Mouse (Mus musculus) heart, postnatal 0 days (tissue): ENCODE data around the gene Nup214. TPM values are rescaled to one million over a fixed set of nuclear protein-coding genes. Genes with fewer than 3 reads are reported as not detected.

Source experiments
- ATAC-seq: fragments of 200-750 bp; cut with Nextera tagmentation; 2 replicates; pipeline ENCODE4 v1.8.0; 2017; ENCODE audit warnings: low read depth, moderate number of reproducible peaks, moderate library complexity; ENCODE audit not compliant: insufficient read depth
- DNase-seq: peaks from one replicate; pipeline ENCODE4 v3.0.0-alpha.2; 2016; ENCODE audit warnings: low spot score
- H3K27ac ChIP-seq: fragments of 300-500 bp; sonication (generic); 2 replicates; pipeline ENCODE4 v1.5.1; 2014; ENCODE audit warnings: low read depth, mild to moderate bottlenecking
- H3K27me3 ChIP-seq: fragments of 300-500 bp; sonication (generic); 2 replicates; pipeline ENCODE4 v1.6.1; 2014; ENCODE audit warnings: low read length, mixed read lengths; ENCODE audit not compliant: control insufficient read depth, insufficient read depth
- H3K36me3 ChIP-seq: fragments of 300-500 bp; sonication (generic); replicated peaks from 2 replicates; pipeline ENCODE4 v1.6.1; 2014; ENCODE audit warnings: low read length, mixed read lengths; ENCODE audit not compliant: control insufficient read depth, insufficient read depth
- H3K4me1 ChIP-seq: fragments of 300-500 bp; sonication (generic); 2 replicates; pipeline ENCODE4 v1.6.1; 2014; ENCODE audit warnings: antibody characterized with exemption; ENCODE audit not compliant: control insufficient read depth, insufficient read depth
- H3K4me2 ChIP-seq: fragments of 300-500 bp; sonication (generic); 2 replicates; pipeline ENCODE4 v1.6.1; 2014; ENCODE audit warnings: low read depth, mild to moderate bottlenecking, low read length, moderate library complexity
- H3K4me3 ChIP-seq: fragments of 300-500 bp; sonication (generic); 2 replicates; pipeline ENCODE4 v1.5.1; 2014; ENCODE audit warnings: low read depth, low read length
- H3K9ac ChIP-seq: fragments of 300-500 bp; sonication (generic); replicated peaks from 2 replicates; pipeline ENCODE4 v1.6.1; 2014; ENCODE audit warnings: low read depth, low read length, mixed read lengths
- H3K9me3 ChIP-seq: fragments of 300-500 bp; sonication (generic); replicated peaks from 2 replicates; pipeline ENCODE4 v1.6.1; 2016; ENCODE audit warnings: low read length; ENCODE audit not compliant: control insufficient read depth
- CTCF ChIP-seq: IDR thresholded peaks from 2 replicates; pipeline ENCODE4 v1.5.1; 2016; ENCODE audit warnings: antibody characterized with exemption, control low read depth, low read depth
- EP300 ChIP-seq: IDR thresholded peaks from 2 replicates; pipeline ENCODE4 v1.6.1; 2016; ENCODE audit warnings: antibody characterized with exemption, low read depth
- WGBS: fragments of 180-500 bp; shearing (Covaris S2); extraction: QIAGEN DNeasy Blood & Tissue Kit; methylation state at CpG from one replicate; pipeline ENCODE4 v1.1.7; 2014; 5-methylcytosine and 5-hydroxymethylcytosine counted together
- polyA plus RNA-seq: library from polyadenylated mRNA; unstranded; fragments of >200 nt; fragmentation: Nextera tagmentation; extraction: Ambion mirVana; gene quantifications from 2 replicates; pipeline ENCODE4 v1.2.1, GENCODE M21; 2015
- total RNA-seq: library from RNA; depleted of rRNA; stranded (reverse); fragments of >200 nt; gene quantifications from 2 replicates; pipeline ENCODE4 v1.2.3, GENCODE M21; 2014; ENCODE audit warnings: low replicate concordance

The Nup214 gene
- total and polyA plus RNA-seq, 2 experiments from 2014 or later = 17.3 to 35.7 TPM

DNA sequence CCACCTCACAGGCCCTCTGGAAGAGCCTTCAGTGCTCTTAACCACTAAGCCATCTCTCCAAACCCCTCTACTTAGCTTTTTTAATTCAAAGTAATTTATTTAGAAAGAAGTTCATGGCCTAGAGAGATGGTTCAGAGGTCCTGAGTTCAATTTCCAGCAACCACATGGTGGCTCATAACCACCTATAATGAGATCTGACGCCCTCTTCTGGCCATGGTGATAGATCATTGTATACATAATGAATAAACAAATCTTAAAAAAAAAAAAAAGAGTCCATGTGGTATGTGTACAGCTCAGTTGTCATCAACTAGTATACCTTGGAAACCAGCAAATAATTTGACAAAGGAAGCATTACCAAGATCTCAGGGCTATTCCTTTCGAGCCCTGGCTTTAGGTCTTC is 24.2 kb downstream of the Nup214 start:
- Histone ChIP-seq H3K9me3 (no peaks in the 10 kb centered on the region), H3K27ac (no peak overlapping the region), H3K27me3 (no peaks in the 10 kb centered on the region), H3K4me2 (no peak overlapping the region), H3K36me3 (peaks cover 84% of the 10 kb centered on the region), H3K9ac (no peak overlapping the region), H3K4me1 (no peaks in the 10 kb centered on the region), H3K4me3 (no peak overlapping the region)
- DNase-seq = no peak
- TF ChIP-seq EP300 (no peak), CTCF (no peak)
- no peak for ATAC-seq
- WGBS = 71% methylated on average over 2 of the region's 2 CpGs

DNA sequence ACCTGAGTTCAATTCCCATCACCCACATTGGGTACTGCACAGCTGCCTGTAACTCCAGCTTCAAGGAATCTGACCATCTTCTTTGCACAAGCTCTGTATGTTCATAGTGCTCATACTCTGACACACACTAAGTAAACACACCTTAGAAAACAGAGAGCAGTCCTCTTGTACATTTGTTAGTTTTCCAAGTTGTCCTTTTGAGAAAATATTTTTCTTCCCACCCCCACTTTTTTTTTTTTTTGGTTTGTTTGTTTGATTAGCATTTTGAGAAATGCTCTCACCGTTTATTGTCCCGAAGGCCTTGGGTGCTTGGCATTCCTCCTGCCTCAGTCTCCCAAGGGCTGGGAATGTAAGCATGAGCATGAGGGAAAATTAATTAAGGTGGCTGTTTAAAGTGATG is 34.1 kb downstream of the Nup214 start:
- H3K4me1 ChIP-seq = no peaks in the 10 kb centered on the region

DNA sequence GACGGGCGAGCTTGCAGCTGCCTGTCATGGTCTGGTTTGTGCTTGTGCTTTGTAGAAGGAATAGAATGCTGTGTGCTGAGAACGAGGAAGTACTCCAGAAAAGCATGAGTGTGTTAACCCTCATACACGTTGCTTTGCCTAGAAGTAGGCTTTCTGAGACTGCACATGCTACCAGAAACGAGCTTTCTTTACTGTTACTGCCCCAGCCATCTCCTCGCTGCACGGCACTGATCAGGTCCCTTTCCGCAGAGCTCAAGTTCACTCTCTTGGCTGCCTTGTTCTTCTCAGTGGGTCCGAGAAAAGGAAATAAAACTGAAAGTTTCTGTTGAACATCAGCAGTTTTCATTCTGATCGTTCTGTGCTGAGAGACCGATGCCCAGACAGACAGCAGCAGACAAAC is 34.5 kb downstream of the Nup214 start:
- Histone ChIP-seq H3K4me3 (no peak overlapping the region), H3K4me1 (no peaks in the 10 kb centered on the region), H3K27ac (no peak overlapping the region), H3K4me2 (no peak overlapping the region), H3K27me3 (no peaks in the 10 kb centered on the region), H3K9me3 (no peaks in the 10 kb centered on the region), H3K36me3 (peaks cover 88% of the 10 kb centered on the region), H3K9ac (no peak overlapping the region)
- ATAC-seq (no peak), DNase-seq (no peak)
- WGBS = 92% methylated on average over 11 of the region's 11 CpGs
- TF ChIP-seq EP300 (no peak), CTCF (no peak)

More for the DNA sequence above, 34.1 kb downstream of the Nup214 start:
- H3K27ac ChIP-seq = no peak overlapping the region
- ATAC-seq (no peak), DNase-seq (no peak)
- no peaks in the 10 kb centered on the region for H3K9me3 ChIP-seq
- 96% methylated on average over 2 of the region's 2 CpGs for WGBS
- no peak overlapping the region for H3K4me3 ChIP-seq
- TF ChIP-seq EP300 (no peak), CTCF (no peak)
- H3K27me3 ChIP-seq = no peaks in the 10 kb centered on the region
- no peak overlapping the region for H3K4me2 ChIP-seq
- H3K9ac ChIP-seq = no peak overlapping the region
- peaks cover 88% of the 10 kb centered on the region for H3K36me3 ChIP-seq

DNA sequence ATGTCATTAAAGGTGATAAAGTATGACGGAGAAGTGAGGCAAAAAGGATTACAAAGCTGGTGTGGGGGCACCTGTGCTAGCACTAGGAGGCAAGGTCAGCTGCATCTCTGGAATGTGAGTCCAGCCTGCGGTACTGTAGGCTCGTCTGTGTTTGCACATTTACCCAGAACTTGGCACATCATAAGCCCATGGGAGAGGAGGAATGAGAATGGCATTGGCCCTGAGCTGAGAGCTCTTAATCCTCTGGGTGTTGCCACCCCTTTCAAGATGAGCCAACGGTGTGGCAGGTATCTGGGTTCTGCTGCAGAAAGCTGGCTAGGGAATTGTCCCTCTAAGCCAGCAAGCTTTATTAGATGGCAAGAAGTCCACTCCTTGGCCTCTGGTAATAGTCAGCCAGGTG is 45.5 kb downstream of the Nup214 start:
- DNase-seq (no peak), ATAC-seq (no peak)
- Histone ChIP-seq H3K36me3 (peaks cover 92% of the 10 kb centered on the region), H3K9me3 (no peaks in the 10 kb centered on the region), H3K4me1 (no peaks in the 10 kb centered on the region), H3K4me2 (no peak overlapping the region), H3K27me3 (no peaks in the 10 kb centered on the region), H3K4me3 (no peak overlapping the region), H3K9ac (no peak overlapping the region), H3K27ac (no peak overlapping the region)
- 73% methylated on average over 4 of the region's 4 CpGs for WGBS
- no peak for TF ChIP-seq EP300
- no peak for TF ChIP-seq CTCF

DNA sequence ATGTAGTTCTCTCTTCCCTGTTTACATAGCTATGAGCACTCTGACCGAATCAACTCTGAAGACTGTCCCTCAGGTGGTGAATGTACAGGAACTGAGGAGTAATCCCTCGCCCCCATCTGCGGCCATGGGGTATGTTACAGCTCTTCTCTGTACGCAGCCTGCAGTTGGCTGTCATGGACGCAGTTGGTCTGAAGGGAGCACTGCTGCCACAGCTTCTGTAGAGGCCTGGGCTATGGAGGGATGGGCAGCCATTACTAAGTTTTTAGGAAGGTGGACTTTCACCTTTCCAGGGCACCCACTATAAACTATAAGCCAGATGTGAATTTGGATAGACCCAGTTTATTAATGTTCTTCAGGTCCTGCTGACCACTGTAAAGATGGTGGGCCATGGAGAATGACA is 46.0 kb downstream of the Nup214 start:
- TF ChIP-seq EP300 (no peak), CTCF (peak; percentile 40)
- Histone ChIP-seq H3K9me3 (no peaks in the 10 kb centered on the region), H3K9ac (no peak overlapping the region), H3K4me1 (no peaks in the 10 kb centered on the region), H3K27me3 (no peaks in the 10 kb centered on the region), H3K4me2 (no peak overlapping the region), H3K36me3 (peaks cover 96% of the 10 kb centered on the region), H3K4me3 (no peak overlapping the region), H3K27ac (no peak overlapping the region)
- DNase-seq = no peak
- ATAC-seq = no peak
- 87% methylated on average over 5 of the region's 5 CpGs for WGBS

DNA sequence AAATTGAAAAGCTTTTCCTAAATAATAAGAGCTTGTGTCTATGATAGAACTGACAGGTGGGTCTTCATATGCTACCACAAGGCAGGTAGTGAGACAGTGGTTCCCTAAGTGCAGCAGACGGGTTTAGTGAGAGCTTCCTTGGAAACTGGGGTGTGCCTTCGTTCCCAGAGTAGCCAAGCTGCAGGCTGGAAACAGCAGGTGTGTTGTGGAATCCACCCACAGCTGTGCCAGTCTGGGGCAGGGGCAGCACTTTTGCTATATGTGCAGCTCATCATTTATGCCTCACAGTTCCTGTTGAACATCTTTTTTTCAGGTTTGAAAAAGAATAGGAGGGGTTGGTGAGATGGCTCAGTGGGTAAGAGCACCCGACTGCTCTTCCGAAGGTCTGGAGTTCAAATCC is 50.1 kb downstream of the Nup214 start:
- WGBS = 85% methylated on average over 4 of the region's 4 CpGs
- H3K9ac ChIP-seq = no peak overlapping the region
- no peaks in the 10 kb centered on the region for H3K27me3 ChIP-seq
- H3K36me3 ChIP-seq = peaks cover 85% of the 10 kb centered on the region
- no peak overlapping the region for H3K27ac ChIP-seq
- no peak for DNase-seq
- no peak for ATAC-seq
- no peaks in the 10 kb centered on the region for H3K9me3 ChIP-seq
- TF ChIP-seq CTCF (no peak), EP300 (no peak)
- H3K4me2 ChIP-seq = no peak overlapping the region
- no peak overlapping the region for H3K4me3 ChIP-seq
- no peaks in the 10 kb centered on the region for H3K4me1 ChIP-seq
